Mouse (Mus musculus): ENCODE results near the gene E430018J23Rik. TPM values are rescaled to one million over a fixed set of nuclear protein-coding genes. Genes with fewer than 3 reads are reported as not detected.
"Not testable (repeated sequence)": the region's sequence is repeated elsewhere in the genome, so short reads cannot be mapped to it uniquely, and the experiment has no call there.

The E430018J23Rik gene
- total RNA-seq, 2 experiments from 2014 or later: 3.8 to 4.0 TPM

GRCm38 (mm10) chr7:127386641-127387392 lies 6.6 kb downstream of the E430018J23Rik start, which contains the start of gene 9130019O22Rik:
Gene 9130019O22Rik, minus strand, starts transcription at chr7:127387166.
- intact Hi-C loops (cut with DNase I): no loop called here
- DNase-seq: peak; percentile 88 to 94

GRCm38 (mm10) chr7:127385560-127385959 lies 7.9 kb downstream of the E430018J23Rik start:
- intact Hi-C loops (cut with DNase I); DNase-seq: not testable (repeated sequence)

- intact Hi-C loops (cut with DNase I): no loop called here
- no peak for DNase-seq
Observed at GRCm38 (mm10) chr7:127378310-127378921, 15.0 kb downstream of the E430018J23Rik start.

GRCm38 (mm10) chr7:127375271-127376245 lies 17.9 kb downstream of the E430018J23Rik start, which contains the start of gene Zfp747:
Gene Zfp747, minus strand, starts transcription at chr7:127376050.
- intact Hi-C loops (cut with DNase I): not testable (repeated sequence)
- DNase-seq: peak; percentile 91 to 93

GRCm38 (mm10) chr7:127371870-127372269 lies 21.6 kb downstream of the E430018J23Rik start:
- DNase-seq; intact Hi-C loops (cut with DNase I): not testable (repeated sequence)

- intact Hi-C loops (cut with DNase I): no loop called here
- DNase-seq: no peak
Observed at GRCm38 (mm10) chr7:127371213-127371612, 22.2 kb downstream of the E430018J23Rik start.

GRCm38 (mm10) chr7:127366249-127366648 lies 27.2 kb downstream of the E430018J23Rik start:
- DNase-seq: no peak
- intact Hi-C loops (cut with DNase I): no loop called here

- DNase-seq: peak in 1 of 2 experiments; percentile 9
- intact Hi-C loops (cut with DNase I): loop anchor here (5.0 kb wide), 1 partner anchor 223 kb away; the partner anchor contains the start of genes Ccdc189 and Rnf40
Observed at GRCm38 (mm10) chr7:127364166-127364565, 29.3 kb downstream of the E430018J23Rik start.

- intact Hi-C loops (cut with DNase I): loop anchor here (2.0 to 5.0 kb wide), 3 partner anchors 43 to 224 kb away; partner anchors contain the start of genes Ccdc189, Rnf40 and Zfp764
- DNase-seq: peak in 1 of 2 experiments; percentile 35
Observed at GRCm38 (mm10) chr7:127363475-127363921, 29.9 kb downstream of the E430018J23Rik start.

GRCm38 (mm10) chr7:127362418-127362817 lies 31.0 kb downstream of the E430018J23Rik start:
- DNase-seq: peak in 1 of 2 experiments; percentile 40
- intact Hi-C loops (cut with DNase I): loop anchor here (2.0 to 5.0 kb wide), 3 partner anchors 44 to 225 kb away; partner anchors contain the start of genes Ccdc189, Rnf40 and Zfp764

- intact Hi-C loops (cut with DNase I): loop anchor here (5.0 kb wide), 1 partner anchor 226 kb away; the partner anchor contains the start of genes Ccdc189 and Rnf40
- DNase-seq: no peak
Observed at GRCm38 (mm10) chr7:127361449-127361848, 32.0 kb downstream of the E430018J23Rik start.

GRCm38 (mm10) chr7:127360265-127360664 lies 33.2 kb downstream of the E430018J23Rik start:
- intact Hi-C loops (cut with DNase I): loop anchor here (5.0 kb wide), 1 partner anchor 227 kb away; the partner anchor contains the start of genes Ccdc189 and Rnf40

GRCm38 (mm10) chr7:127358472-127358871 lies 35.0 kb downstream of the E430018J23Rik start:
- intact Hi-C loops (cut with DNase I): no loop called here
- DNase-seq: no peak

More at GRCm38 (mm10) chr7:127360265-127360664, 33.2 kb downstream of the E430018J23Rik start:
- no peak for DNase-seq

- intact Hi-C loops (cut with DNase I): no loop called here
- no peak for DNase-seq
Observed at GRCm38 (mm10) chr7:127357871-127358270, 35.6 kb downstream of the E430018J23Rik start.

- intact Hi-C loops (cut with DNase I): no loop called here
- DNase-seq: no peak
Observed at GRCm38 (mm10) chr7:127355796-127356195, 37.6 kb downstream of the E430018J23Rik start.

- intact Hi-C loops (cut with DNase I): no loop called here
- no peak for DNase-seq
Observed at GRCm38 (mm10) chr7:127351230-127352004, 42.0 kb downstream of the E430018J23Rik start.

GRCm38 (mm10) chr7:127346676-127347075 lies 46.8 kb downstream of the E430018J23Rik start:
- peak in 1 of 2 experiments; percentile 37 for DNase-seq
- intact Hi-C loops (cut with DNase I): loop anchor here (5.0 to 10.0 kb wide), 2 partner anchors 84 to 552 kb away; partner anchors contain the start of genes Dctpp1, Fam57b and Ppp4c

- intact Hi-C loops (cut with DNase I): loop anchor here (5.0 to 10.0 kb wide), 2 partner anchors 83 to 551 kb away; partner anchors contain the start of genes Dctpp1, Fam57b and Ppp4c
- peak; percentile 96 to 97 for DNase-seq
Observed at GRCm38 (mm10) chr7:127345512-127346325, 47.7 kb downstream of the E430018J23Rik start, which contains the start of gene Zfp768. Gene Zfp768, minus strand, starts transcription at chr7:127345589.
